Mouse (Mus musculus) brain, embryonic 14.5 days (tissue): ENCODE measurements around the gene Tekt3.

Source experiments
- CTCF ChIP-seq: fragments of 200-500 bp; IDR thresholded peaks from 2 replicates; pipeline ENCODE4 v1.5.1; 2012; ENCODE audit warnings: inconsistent platforms, mild to moderate bottlenecking, moderate library complexity, borderline replicate concordance; ENCODE audit not compliant: insufficient read depth, insufficient read length; ENCODE audit errors: extremely low read depth
- POLR2A ChIP-seq: fragments of 200-500 bp; IDR thresholded peaks from 2 replicates; pipeline ENCODE4 v1.6.1; 2012; ENCODE audit warnings: mild to moderate bottlenecking, inconsistent platforms, borderline replicate concordance; ENCODE audit not compliant: poor library complexity, insufficient read depth, insufficient read length, severe bottlenecking; ENCODE audit errors: extremely low read depth

DNA sequence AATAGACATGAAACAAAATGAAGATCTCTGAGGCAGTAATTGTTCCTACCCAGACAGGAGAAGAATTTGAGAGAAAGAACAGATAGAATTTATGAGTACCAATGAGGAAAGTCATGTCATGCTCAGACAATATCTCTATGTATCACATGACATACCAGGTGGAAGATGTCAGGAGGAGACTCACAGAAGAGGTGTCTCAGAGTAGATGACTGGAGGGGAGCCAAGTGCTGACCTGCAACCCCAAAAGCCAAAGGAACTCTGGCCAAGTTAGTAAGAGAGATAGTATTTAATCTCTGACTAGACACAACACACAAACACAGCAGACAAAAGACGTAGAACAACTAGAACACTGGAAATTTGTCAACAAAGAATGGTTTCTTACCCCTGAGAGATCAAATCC is 55.8 kb downstream of the Tekt3 start:
- TF ChIP-seq POLR2A (no peak), CTCF (no peak)
